Mouse (Mus musculus): ENCODE measurements around the gene Vangl1.
"Not testable (repeated sequence)": the region's sequence is repeated elsewhere in the genome, so short reads cannot be mapped to it uniquely, and the experiment has no call there.

The Vangl1 gene

GRCm38 (mm10) chr3:102169197-102169905 is 35.1 kb downstream of the Vangl1 start:
- peak; percentile 99 for DNase-seq (ENCODE audit: low read depth, low spot score)

GRCm38 (mm10) chr3:102167555-102168210 is 36.8 kb downstream of the Vangl1 start:
- DNase-seq (ENCODE audit: low read depth, low spot score), result no peak

- no peak for DNase-seq (ENCODE audit: low read depth, low spot score)
These were observed 37.7 kb downstream of the Vangl1 start for GRCm38 (mm10) chr3:102166794-102167193.

- DNase-seq (ENCODE audit: low read depth, low spot score), result no peak
These were observed 38.2 kb downstream of the Vangl1 start for GRCm38 (mm10) chr3:102166287-102166620.

GRCm38 (mm10) chr3:102165536-102166286 is 38.8 kb downstream of the Vangl1 start:
- DNase-seq (ENCODE audit: low read depth, low spot score), result no peak

GRCm38 (mm10) chr3:102164911-102165310 is 39.6 kb downstream of the Vangl1 start:
- no peak for DNase-seq (ENCODE audit: low read depth, low spot score)

- DNase-seq (ENCODE audit: low read depth, low spot score), result not testable (repeated sequence)
These were observed 40.6 kb downstream of the Vangl1 start for GRCm38 (mm10) chr3:102163861-102164260.

- DNase-seq (ENCODE audit: low read depth, low spot score), result peak; percentile 78
These were observed 44.8 kb downstream of the Vangl1 start for GRCm38 (mm10) chr3:102159423-102160325.

- DNase-seq (ENCODE audit: low read depth, low spot score), result peak; percentile 72
These were observed 45.6 kb downstream of the Vangl1 start for GRCm38 (mm10) chr3:102158759-102159422.

GRCm38 (mm10) chr3:102157652-102158051 is 46.8 kb downstream of the Vangl1 start:
- DNase-seq (ENCODE audit: low read depth, low spot score), result no peak

GRCm38 (mm10) chr3:102156737-102157136 is 47.8 kb downstream of the Vangl1 start:
- DNase-seq (ENCODE audit: low read depth, low spot score), result no peak

GRCm38 (mm10) chr3:102154107-102154506 is 50.4 kb downstream of the Vangl1 start:
- no peak for DNase-seq (ENCODE audit: low read depth, low spot score)

- DNase-seq (ENCODE audit: low read depth, low spot score), result peak; percentile 43
These were observed 51.6 kb downstream of the Vangl1 start for GRCm38 (mm10) chr3:102152872-102153271.

GRCm38 (mm10) chr3:102152471-102152870 is 52.0 kb downstream of the Vangl1 start:
- DNase-seq (ENCODE audit: low read depth, low spot score), result no peak

GRCm38 (mm10) chr3:102151850-102152249 is 52.6 kb downstream of the Vangl1 start:
- no peak for DNase-seq (ENCODE audit: low read depth, low spot score)

- DNase-seq (ENCODE audit: low read depth, low spot score), result peak; percentile 24
These were observed 54.6 kb downstream of the Vangl1 start for GRCm38 (mm10) chr3:102149941-102150340.

GRCm38 (mm10) chr3:102147189-102147588 is 57.3 kb downstream of the Vangl1 start:
- DNase-seq (ENCODE audit: low read depth, low spot score), result no peak

GRCm38 (mm10) chr3:102146428-102146827 is 58.1 kb downstream of the Vangl1 start:
- DNase-seq (ENCODE audit: low read depth, low spot score), result no peak

GRCm38 (mm10) chr3:102145645-102146386 is 58.7 kb downstream of the Vangl1 start:
- no peak for DNase-seq (ENCODE audit: low read depth, low spot score)

GRCm38 (mm10) chr3:102144401-102144800 is 60.1 kb downstream of the Vangl1 start:
- DNase-seq (ENCODE audit: low read depth, low spot score), result no peak
